9 mouse cellular contexts compared by ENCODE assay signal in the genomic region with DNA sequence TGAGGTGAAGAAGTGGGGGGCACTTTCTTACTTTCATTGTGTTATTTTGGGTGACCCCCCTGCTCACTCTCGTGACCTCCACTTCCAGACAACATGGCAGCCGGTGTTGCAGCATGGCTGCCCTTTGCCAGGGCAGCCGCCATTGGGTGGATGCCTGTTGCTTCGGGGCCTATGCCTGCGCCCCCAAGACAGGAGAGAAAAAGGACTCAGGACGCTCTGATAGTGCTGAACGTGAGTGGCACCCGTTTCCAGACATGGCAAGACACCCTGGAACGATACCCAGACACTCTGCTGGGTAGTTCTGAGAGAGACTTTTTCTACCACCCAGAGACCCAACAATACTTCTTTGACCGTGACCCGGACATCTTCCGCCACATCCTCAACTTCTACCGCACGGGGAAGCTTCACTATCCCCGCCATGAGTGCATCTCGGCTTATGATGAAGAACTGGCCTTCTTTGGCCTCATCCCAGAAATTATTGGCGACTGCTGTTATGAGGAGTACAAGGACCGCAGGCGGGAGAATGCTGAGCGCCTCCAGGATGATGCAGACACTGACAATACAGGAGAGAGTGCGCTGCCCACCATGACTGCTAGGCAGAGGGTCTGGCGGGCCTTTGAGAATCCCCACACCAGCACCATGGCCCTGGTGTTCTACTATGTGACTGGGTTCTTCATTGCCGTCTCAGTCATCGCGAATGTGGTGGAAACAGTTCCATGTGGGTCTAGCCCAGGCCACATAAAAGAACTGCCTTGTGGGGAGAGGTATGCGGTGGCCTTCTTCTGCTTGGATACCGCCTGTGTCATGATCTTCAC. TPM values are rescaled to one million over a fixed set of nuclear protein-coding genes. Genes with fewer than 3 reads are reported as not detected.
DNase-seq lines count a peak whose midpoint lies in the region; ATAC-seq and TF ChIP-seq lines count a peak whose summit lies in the region.
"Had no signal": no experiment of that assay in that cellular context is flagged by ENCODE, and none has a peak within 500 bp of the region (broad histone marks: within the 10 kb centered on the region; RNA-seq: fewer than 3 reads in every experiment).

No protein-coding gene starts in this region.

- H3K27me3 ChIP-seq in limb, embryonic 15.5 days: peaks cover 14% of the 10 kb centered on the region; the same call in 1 of the 2 replicates

- peak; percentile 7 for DNase-seq in layer of hippocampus, adult 9-11 months
- DNase-seq in layer of hippocampus, postnatal 14 days (ENCODE audit: low spot score in 2 of 2): no peak
- DNase-seq in brain, embryonic 14.5 days (ENCODE audit: low read depth): peak; percentile 20
- peak; percentile 52 to 58 for DNase-seq in cerebellum, postnatal 25 days
- DNase-seq in adrenal gland, postnatal 25 days: no peak
- no peak for DNase-seq in urinary bladder, postnatal 10 days (ENCODE audit: low spot score)
- DNase-seq: thymus, postnatal 36 days had no signal

- H3K9me3 ChIP-seq in limb, embryonic 15.5 days: no peaks in the 10 kb centered on the region

- H3K27ac ChIP-seq in limb, embryonic 15.5 days: no peak overlapping the region

- TF ChIP-seq CTCF in brain, embryonic 14.5 days (IDR thresholded peaks at IDR 0.05; ENCODE audit: borderline replicate concordance, extremely low read depth, insufficient read depth, insufficient read length): no peak

- WGBS in limb, embryonic 15.5 days: 93% methylated on average over 27 of the region's 27 CpGs

- H3K4me3 ChIP-seq in limb, embryonic 15.5 days: peak overlapping the region; percentile 67; the same call in 1 of the 2 replicates

- H3K4me1 ChIP-seq in limb, embryonic 15.5 days: peaks cover 4% of the 10 kb centered on the region; the same call in 1 of the 2 replicates

- no peak for TF ChIP-seq POLR2A in brain, embryonic 14.5 days (IDR thresholded peaks at IDR 0.05; ENCODE audit: borderline replicate concordance, extremely low read depth, insufficient read depth, insufficient read length, poor library complexity, severe bottlenecking)

- peak overlapping the region; percentile 97; the same call in 1 of the 2 replicates for H3K4me2 ChIP-seq in limb, embryonic 15.5 days

- no peak overlapping the region for H3K9ac ChIP-seq in limb, embryonic 15.5 days

- no peak for ATAC-seq in limb, embryonic 15.5 days (ENCODE audit: insufficient number of reproducible peaks, low FRiP score, low TSS enrichment, low read depth)
- ATAC-seq: lung, postnatal 0 days had no signal

- H3K36me3 ChIP-seq in limb, embryonic 15.5 days: no peaks in the 10 kb centered on the region

RNA-seq across cellular contexts. Expression of a gene that starts 1.1 kb away (rescaled TPM):
- total RNA-seq in layer of hippocampus, postnatal 14 days (2021): 100 to 1,000 TPM in 1 of 2 experiments, 10 to 100 TPM in 1; 95.3 to 101 TPM
- 9.7 and 18.4 TPM in 2 replicates for polyA plus RNA-seq in brain, embryonic 14.5 days (2012; rRNA removed)
- 3.0 and 3.8 TPM in 2 replicates for polyA plus RNA-seq in limb, embryonic 15.5 days (2015; fragmentation: Nextera tagmentation; extraction: Ambion mirVana)
- total RNA-seq in adrenal gland, postnatal 25 days (2021): 3.7 and 4.5 TPM in 2 replicates

Comparison
In these comparisons a context has a peak if more than half of its experiments do, and no peak if none do; other contexts are left out.
1. DNase-seq: peak in layer of hippocampus, adult 9-11 months (single experiment), brain, embryonic 14.5 days (single experiment) and cerebellum, postnatal 25 days (2 of 2); none in layer of hippocampus, postnatal 14 days (0 of 2), adrenal gland, postnatal 25 days (single experiment) and urinary bladder, postnatal 10 days (single experiment).
2. RNA of a gene that starts 1.1 kb away (total RNA-seq): 95.3 to 101 TPM in layer of hippocampus, postnatal 14 days; 3.7 to 4.5 TPM in adrenal gland, postnatal 25 days; every median in the first group is over 10 times any median in the second.